Mouse (Mus musculus) MEL (cell line): ENCODE data around the gene Olfr963. TPM values are rescaled to one million over a fixed set of nuclear protein-coding genes. Genes with fewer than 3 reads are reported as not detected.

Experiments
- DNase-seq: peaks from one replicate; pipeline ENCODE4 v3.0.0; 2011; ENCODE audit warnings: low read depth, low spot score
- H3K27ac ChIP-seq: 2 replicates; pipeline ENCODE4 v1.5.1; 2012; ENCODE audit warnings: low read depth, mild to moderate bottlenecking, control low read depth, low read length, moderate library complexity; ENCODE audit not compliant: control insufficient read depth
- H3K27me3 ChIP-seq, 2 experiments: fragments of 150-350 bp in 1 of 2; sonication (generic) in 1 of 2; 2 replicates each; pipeline ENCODE4 v1.6.1; 2012; ENCODE audit warnings: low read length in 2 of 2, mild to moderate bottlenecking in 2 of 2, improper control_type of control experiment in 1 of 2, moderate library complexity in 1 of 2; ENCODE audit not compliant: insufficient read depth in 2 of 2, control insufficient read depth in 1 of 2
- H3K36me3 ChIP-seq, 2 experiments: 2 replicates each; pipeline ENCODE4 v1.6.1; 2012 to 2014; ENCODE audit warnings: low read length in 2 of 2, improper control_type of control experiment in 1 of 2, inconsistent platforms in 1 of 2, mild to moderate bottlenecking in 1 of 2; ENCODE audit not compliant: insufficient read depth in 2 of 2, control insufficient read depth in 1 of 2
- H3K4me1 ChIP-seq, 2 experiments: fragments of 150-350 bp in 1 of 2; sonication (generic) in 1 of 2; 2 replicates each; pipeline ENCODE4 v1.6.1; 2012; ENCODE audit warnings: low read length in 2 of 2, improper control_type of control experiment in 1 of 2, mild to moderate bottlenecking in 1 of 2; ENCODE audit not compliant: insufficient read depth in 2 of 2, control insufficient read depth in 1 of 2
- H3K4me3 ChIP-seq, 2 experiments: fragments of 150-350 bp in 1 of 2; sonication (generic) in 1 of 2; 2 replicates each; pipeline ENCODE4 v1.5.1; 2012; ENCODE audit warnings: low read depth in 2 of 2, low read length in 2 of 2, mild to moderate bottlenecking in 2 of 2, moderate library complexity in 2 of 2, control low read depth in 1 of 2, improper control_type of control experiment in 1 of 2; ENCODE audit not compliant: control insufficient read depth in 1 of 2, insufficient read depth in 1 of 2
- H3K79me2 ChIP-seq: 2 replicates; pipeline ENCODE4 v1.6.1; 2012; ENCODE audit warnings: mild to moderate bottlenecking, low read length, moderate library complexity; ENCODE audit not compliant: control insufficient read depth, poor library complexity, insufficient read depth
- H3K9ac ChIP-seq: 2 replicates; pipeline ENCODE4 v1.6.1; 2012; ENCODE audit warnings: low read depth, mild to moderate bottlenecking, control low read depth, low read length, moderate library complexity; ENCODE audit not compliant: control insufficient read depth, poor library complexity, severe bottlenecking
- H3K9me3 ChIP-seq: fragments of 150-350 bp; sonication (generic); replicated peaks from 2 replicates; pipeline ENCODE4 v1.6.1; 2012; ENCODE audit warnings: mild to moderate bottlenecking, low read length, improper control_type of control experiment, moderate library complexity; ENCODE audit not compliant: insufficient read depth
- BHLHE40 ChIP-seq: IDR thresholded peaks from 2 replicates; pipeline ENCODE4 v1.6.1; 2012; ENCODE audit warnings: low read depth, mild to moderate bottlenecking, inconsistent platforms, low read length, improper control_type of control experiment, borderline replicate concordance
- CHD1 ChIP-seq: IDR thresholded peaks from 2 replicates; pipeline ENCODE4 v1.6.1; 2012; ENCODE audit warnings: low read depth, mild to moderate bottlenecking, inconsistent platforms, low read length, improper control_type of control experiment
- CHD2 ChIP-seq: IDR thresholded peaks from 2 replicates; pipeline ENCODE4 v1.6.1; 2011; ENCODE audit warnings: low read length, improper control_type of control experiment
- GATA1 ChIP-seq: IDR thresholded peaks from 2 replicates; pipeline ENCODE4 v1.6.1; 2011; ENCODE audit warnings: low read depth, low read length, improper control_type of control experiment
- HCFC1 ChIP-seq: IDR thresholded peaks from 2 replicates; pipeline ENCODE4 v1.6.1; 2012; ENCODE audit warnings: low read depth, mild to moderate bottlenecking, inconsistent platforms, low read length, improper control_type of control experiment, moderate library complexity
- JUND ChIP-seq: IDR thresholded peaks from 2 replicates; pipeline ENCODE4 v1.6.1; 2011; ENCODE audit warnings: low read depth, mild to moderate bottlenecking, improper control_type of control experiment, low read length
- MAX ChIP-seq: IDR thresholded peaks from 2 replicates; pipeline ENCODE4 v1.6.1; 2011; ENCODE audit warnings: low read length, improper control_type of control experiment
- MAZ ChIP-seq: IDR thresholded peaks from 2 replicates; pipeline ENCODE4 v1.6.1; 2012; ENCODE audit warnings: low read depth, mild to moderate bottlenecking, inconsistent platforms, low read length, improper control_type of control experiment
- NRF1 ChIP-seq: IDR thresholded peaks from 2 replicates; pipeline ENCODE4 v1.6.1; 2014; ENCODE audit warnings: low read depth, mild to moderate bottlenecking, inconsistent platforms, low read length, improper control_type of control experiment, moderate library complexity; ENCODE audit not compliant: poor library complexity, insufficient read depth, severe bottlenecking
- POLR2A ChIP-seq, 2 experiments: IDR thresholded peaks; 2 replicates each; pipeline ENCODE4 v1.6.1; 2011 to 2012; ENCODE audit warnings: low read length in 2 of 2, mild to moderate bottlenecking in 2 of 2, control low read depth in 1 of 2, improper control_type of control experiment in 1 of 2, low read depth in 1 of 2, moderate library complexity in 1 of 2; ENCODE audit not compliant: control insufficient read depth in 1 of 2, insufficient read depth in 1 of 2, poor library complexity in 1 of 2
- POLR2AphosphoS2 ChIP-seq: IDR thresholded peaks from 2 replicates; pipeline ENCODE4 v1.6.1; 2011; ENCODE audit warnings: low read length, improper control_type of control experiment
- SIN3A ChIP-seq: IDR thresholded peaks from 2 replicates; pipeline ENCODE4 v1.6.1; 2012; ENCODE audit warnings: low read length, improper control_type of control experiment, inconsistent platforms
- SMC3 ChIP-seq: IDR thresholded peaks from 2 replicates; pipeline ENCODE4 v1.6.1; 2011; ENCODE audit warnings: low read depth, low read length, improper control_type of control experiment
- TBP ChIP-seq: IDR thresholded peaks from 2 replicates; pipeline ENCODE4 v1.8.0; 2011; ENCODE audit warnings: low read depth, low read length, improper control_type of control experiment
- USF1 ChIP-seq: IDR thresholded peaks from 2 replicates; pipeline ENCODE4 v1.6.1; 2014; ENCODE audit warnings: low read depth, mild to moderate bottlenecking, inconsistent platforms, low read length, improper control_type of control experiment, moderate library complexity
- ZKSCAN1 ChIP-seq: IDR thresholded peaks from 2 replicates; pipeline ENCODE4 v1.6.1; 2012; ENCODE audit warnings: low read depth, mild to moderate bottlenecking, inconsistent platforms, low read length, improper control_type of control experiment, moderate library complexity
- polyA plus RNA-seq, 2 experiments: library from polyadenylated mRNA; stranded (reverse) in 1 of 2; unstranded in 1 of 2; fragments of >175 nt in 1 of 2; fragments of >200 nt in 1 of 2; gene quantifications; 2 replicates each; pipeline versions ENCODE4 v1.2.1 to v1.2.4; 2012; ENCODE audit warnings: low replicate concordance in 2 of 2, low read depth in 1 of 2; ENCODE audit not compliant: insufficient read length in 2 of 2, insufficient read depth in 1 of 2, missing spikeins in 1 of 2
- total RNA-seq: library from RNA; depleted of rRNA; stranded (reverse); fragments of 300-350 nt; gene quantifications from 2 replicates; pipeline ENCODE4 v1.2.3, GENCODE M21; 2012; rRNA removed

Olfr963 gene
- total and polyA plus RNA-seq, 3 experiments = not detected

DNA sequence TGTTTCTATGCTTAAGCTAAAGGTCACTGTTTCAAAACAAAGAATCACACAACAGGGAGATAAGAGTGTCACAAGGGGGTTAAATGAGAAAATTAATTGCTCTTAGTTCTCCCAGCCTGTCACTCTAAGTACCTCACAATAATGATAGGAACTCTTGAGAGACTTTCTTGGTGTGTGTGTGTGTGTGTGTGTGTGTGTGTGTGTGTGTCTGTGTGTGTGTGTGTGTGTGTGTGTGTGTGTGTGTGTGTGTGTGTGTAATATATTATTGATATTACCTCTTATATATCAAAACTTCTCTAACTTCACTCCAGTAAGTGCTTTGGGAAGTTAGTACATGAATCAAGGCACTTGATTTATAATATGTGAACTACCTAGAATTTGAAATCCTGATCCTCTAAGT, 44.0 kb downstream of the Olfr963 start, which contains the start of gene Olfr965:
Olfr965 (plus strand) TSS at position 301 of the 400 bp plus-strand sequence.
- H3K4me3 ChIP-seq = no peak within 1 kb of the TSS
- no peaks in the 10 kb centered on the region for H3K9me3 ChIP-seq

More for the DNA sequence above, 44.0 kb downstream of the Olfr963 start, which contains the start of gene Olfr965:
- DNase-seq = no peak
- no peak within 1 kb of the TSS for H3K9ac ChIP-seq
- H3K4me1 ChIP-seq = no peaks in the 10 kb centered on the region
- H3K27me3 ChIP-seq = no peaks in the 10 kb centered on the region
- no peaks in the 10 kb centered on the region for H3K79me2 ChIP-seq
- no peak for TF ChIP-seq ZKSCAN1
- TF ChIP-seq JUND = no peak
- TF ChIP-seq TBP = no peak
- TF ChIP-seq NRF1 = no peak
- no peak for TF ChIP-seq POLR2A (IDR thresholded peaks at IDR 0.05; ENCODE audit: control insufficient read depth in 1 of 2, insufficient read depth in 1 of 2, low read depth in 1 of 2, low read length in 2 of 2, poor library complexity in 1 of 2)
- no peak for TF ChIP-seq SMC3
- TF ChIP-seq POLR2AphosphoS2 = no peak
- no peak for TF ChIP-seq HCFC1
- no peak for TF ChIP-seq GATA1
- no peak for TF ChIP-seq SIN3A
- TF ChIP-seq MAZ = no peak
- no peak for TF ChIP-seq MAX
- no peak for TF ChIP-seq BHLHE40
- no peak for TF ChIP-seq CHD1
- TF ChIP-seq CHD2 = no peak
- TF ChIP-seq USF1 = no peak
- TF ChIP-seq, all 39 proteins: peak for 0
- Histone ChIP-seq H3K36me3 (no peaks in the 10 kb centered on the region), H3K27ac (no peak within 1 kb of the TSS)

Other genes starting within 250 kb of the Olfr963 start
- not detected in 2 replicates for gene Olfr952, start 240.1 kb upstream of the Olfr963 start, total RNA-seq
- gene Olfr952, start 240.1 kb upstream of the Olfr963 start, polyA plus RNA-seq = not detected
- not detected in 2 replicates for gene Olfr954, start 210.5 kb upstream of the Olfr963 start, total RNA-seq
- not detected for gene Olfr954, start 210.5 kb upstream of the Olfr963 start, polyA plus RNA-seq
- gene Olfr955, start 195.3 kb upstream of the Olfr963 start, total RNA-seq = not detected in 2 replicates
- gene Olfr955, start 195.3 kb upstream of the Olfr963 start, polyA plus RNA-seq = not detected
- gene Olfr44, start 173.2 kb upstream of the Olfr963 start, total RNA-seq = not detected in 2 replicates
- gene Olfr44, start 173.2 kb upstream of the Olfr963 start, polyA plus RNA-seq = not detected
- gene Olfr957, start 151.4 kb upstream of the Olfr963 start, total RNA-seq = not detected in 2 replicates
- gene Olfr957, start 151.4 kb upstream of the Olfr963 start, polyA plus RNA-seq = not detected
- gene Olfr958, start 113.2 kb upstream of the Olfr963 start, total RNA-seq = not detected in 2 replicates
- gene Olfr958, start 113.2 kb upstream of the Olfr963 start, polyA plus RNA-seq = not detected
- not detected in 2 replicates for gene Olfr959, start 91.6 kb upstream of the Olfr963 start, total RNA-seq
- not detected for gene Olfr959, start 91.6 kb upstream of the Olfr963 start, polyA plus RNA-seq
- not detected in 2 replicates for gene AW551984, start 62.8 kb upstream of the Olfr963 start, total RNA-seq
- gene AW551984, start 62.8 kb upstream of the Olfr963 start, polyA plus RNA-seq = not detected
- not detected in 2 replicates for gene Olfr148, start 56.5 kb upstream of the Olfr963 start, total RNA-seq
- not detected for gene Olfr148, start 56.5 kb upstream of the Olfr963 start, polyA plus RNA-seq
- gene Olfr960, start 45.8 kb upstream of the Olfr963 start, total RNA-seq = not detected in 2 replicates
- gene Olfr960, start 45.8 kb upstream of the Olfr963 start, polyA plus RNA-seq = not detected
- not detected in 2 replicates for gene Olfr961, start 22.1 kb upstream of the Olfr963 start, total RNA-seq
- not detected for gene Olfr961, start 22.1 kb upstream of the Olfr963 start, polyA plus RNA-seq
- gene Olfr149, start 39.9 kb downstream of the Olfr963 start, total RNA-seq = not detected in 2 replicates
- not detected for gene Olfr149, start 39.9 kb downstream of the Olfr963 start, polyA plus RNA-seq
- not detected in 2 replicates for gene Olfr965, start 44.1 kb downstream of the Olfr963 start, total RNA-seq
- gene Olfr965, start 44.1 kb downstream of the Olfr963 start, polyA plus RNA-seq = not detected
- gene Olfr150, start 63.8 kb downstream of the Olfr963 start, total RNA-seq = not detected in 2 replicates
- gene Olfr150, start 63.8 kb downstream of the Olfr963 start, polyA plus RNA-seq = not detected
- not detected in 2 replicates for gene Olfr967, start 79.0 kb downstream of the Olfr963 start, total RNA-seq
- gene Olfr967, start 79.0 kb downstream of the Olfr963 start, polyA plus RNA-seq = not detected
- gene Olfr968, start 116.0 kb downstream of the Olfr963 start, total RNA-seq = not detected in 2 replicates
- gene Olfr968, start 116.0 kb downstream of the Olfr963 start, polyA plus RNA-seq = not detected
- not detected in 2 replicates for gene Olfr969, start 123.7 kb downstream of the Olfr963 start, total RNA-seq
- not detected for gene Olfr969, start 123.7 kb downstream of the Olfr963 start, polyA plus RNA-seq
- not detected in 2 replicates for gene Olfr970, start 141.7 kb downstream of the Olfr963 start, total RNA-seq
- not detected for gene Olfr970, start 141.7 kb downstream of the Olfr963 start, polyA plus RNA-seq
- gene Olfr971, start 169.7 kb downstream of the Olfr963 start, total RNA-seq = not detected in 2 replicates
- not detected for gene Olfr971, start 169.7 kb downstream of the Olfr963 start, polyA plus RNA-seq
- not detected in 2 replicates for gene Olfr972, start 199.2 kb downstream of the Olfr963 start, total RNA-seq
- gene Olfr972, start 199.2 kb downstream of the Olfr963 start, polyA plus RNA-seq = not detected
- not detected in 2 replicates for gene Olfr229, start 240.1 kb downstream of the Olfr963 start, total RNA-seq
- gene Olfr229, start 240.1 kb downstream of the Olfr963 start, polyA plus RNA-seq = not detected